Mouse (Mus musculus): ENCODE results near the gene Snf8. TPM values are rescaled to one million over a fixed set of nuclear protein-coding genes. Genes with fewer than 3 reads are reported as not detected.
A peak's percentile ranks its signal among the peaks of the same experiment; 100 is the strongest.

Gene Snf8
- total RNA-seq (2021), result 10 to 100 TPM; 84.2 to 90.8 TPM
- long read RNA-seq, experiment 1, transcript Snf8-201 (8 exons, 1,004 nt), result major isoform, 37 of 45 reads
- long read RNA-seq, experiment 1, partial matches to known transcripts, result 5 of 45 reads
- long read RNA-seq, experiment 1, other reads (novel, unspliced or antisense), result 2 of 45 reads
- long read RNA-seq, experiment 2, transcript Snf8-201 (8 exons, 1,004 nt), result major isoform, 50 of 69 reads
- long read RNA-seq, experiment 2, transcript Snf8-202 (7 exons, 849 nt), result minor isoform, 6 of 69 reads
- long read RNA-seq, experiment 2, partial matches to known transcripts, result 10 of 69 reads
- long read RNA-seq, experiment 2, other reads (novel, unspliced or antisense), result 3 of 69 reads

DNA sequence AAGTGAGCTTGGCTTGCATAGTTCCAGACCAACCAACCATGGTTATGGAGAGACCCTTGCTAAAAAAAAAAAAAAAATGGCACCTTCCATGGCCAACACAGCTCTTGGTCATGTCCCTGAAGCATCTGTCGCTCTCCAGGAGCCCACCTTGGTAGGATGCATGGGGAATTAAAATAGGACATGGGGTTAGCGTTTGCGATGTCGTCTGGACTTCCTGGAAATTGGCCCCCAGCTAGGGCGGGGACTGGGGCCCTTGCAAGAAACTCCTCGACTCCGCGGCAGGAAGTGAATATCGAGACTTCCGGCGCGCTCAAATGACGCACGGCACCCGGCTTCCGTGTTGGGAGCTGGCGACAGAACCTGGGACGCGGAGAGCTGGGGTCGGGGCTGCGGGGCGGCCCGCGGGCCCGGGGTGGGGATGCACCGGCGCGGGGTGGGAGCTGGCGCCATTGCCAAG, at the start of gene Snf8:
Gene Snf8 (plus strand): TSS at position 290 of the 457 bp plus-strand sequence.
- DNase-seq (ENCODE audit: low spot score in 2 of 2), result peak; percentile 95 to 96

DNA sequence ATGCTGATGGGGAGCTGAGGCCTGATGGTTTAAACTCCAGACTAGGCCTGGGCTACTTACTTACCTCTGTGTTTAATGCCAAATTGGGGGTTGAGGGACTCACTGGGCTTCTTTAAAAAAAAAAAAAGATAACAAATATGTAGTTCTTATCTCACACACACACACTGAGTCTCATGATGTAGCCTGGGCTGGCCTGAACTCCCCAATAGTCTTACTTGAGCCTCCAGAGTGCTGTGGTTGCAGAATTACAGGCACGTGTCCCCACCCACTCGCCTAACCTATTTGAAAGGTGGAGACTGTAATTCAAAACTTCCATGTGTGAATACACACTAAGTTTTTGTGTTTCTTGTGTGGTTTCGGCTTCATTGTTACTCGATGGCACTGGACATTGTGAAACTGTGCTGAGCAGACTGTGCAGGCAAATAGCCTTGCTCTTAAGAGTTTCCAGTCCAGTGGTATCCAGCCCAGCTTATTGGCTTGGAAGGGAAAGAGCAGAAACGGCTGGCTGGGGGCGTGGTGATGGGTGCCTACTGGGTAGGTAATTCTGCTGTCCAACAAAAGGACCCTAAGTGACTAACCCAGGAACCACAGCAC, 46.7 kb upstream of the Snf8 start:
- DNase-seq (ENCODE audit: low spot score in 2 of 2), result no peak

DNA sequence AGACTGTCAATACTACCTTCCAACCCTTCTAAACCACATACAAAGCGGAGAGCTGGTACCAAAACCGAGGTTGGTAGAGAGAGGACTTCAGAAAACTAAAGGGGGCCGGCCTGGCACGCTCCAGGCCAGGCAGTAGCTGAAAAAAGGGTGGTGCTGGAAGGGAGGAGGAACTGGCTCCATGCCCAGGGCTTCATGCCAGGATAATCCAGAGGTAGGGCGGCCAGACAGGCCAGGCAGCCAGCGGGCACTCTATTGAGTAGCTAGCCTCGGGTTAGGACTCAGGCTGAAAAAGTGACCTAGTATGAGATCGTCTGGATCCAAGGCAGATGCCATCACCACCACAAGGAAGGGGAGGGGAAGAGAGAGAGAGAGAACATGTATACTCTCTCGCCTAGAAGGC, 46.2 kb upstream of the Snf8 start:
- peak in 1 of 2 experiments; percentile 28 for DNase-seq (ENCODE audit: low spot score in 2 of 2)

DNA sequence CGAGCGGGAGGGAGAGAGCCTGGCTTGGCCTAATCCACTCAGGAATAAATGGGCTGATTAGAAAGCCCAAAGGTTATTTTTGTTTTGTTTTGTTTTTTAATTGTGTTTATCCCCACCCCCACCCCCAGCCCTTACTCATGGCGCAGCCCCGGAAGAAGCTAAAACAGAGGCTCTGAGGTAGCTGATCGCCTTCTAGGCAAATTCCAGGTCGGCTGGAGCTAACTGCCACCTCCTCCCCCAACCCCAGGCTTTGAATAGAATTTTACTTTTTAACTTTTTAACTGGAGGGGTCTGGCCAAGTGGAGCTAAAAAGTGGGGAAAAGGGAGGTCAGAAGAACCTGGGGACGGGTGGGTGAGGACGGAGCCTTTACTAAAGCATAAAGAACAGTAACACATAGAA, 44.8 kb upstream of the Snf8 start:
- no peak for DNase-seq (ENCODE audit: low spot score in 2 of 2)

DNA sequence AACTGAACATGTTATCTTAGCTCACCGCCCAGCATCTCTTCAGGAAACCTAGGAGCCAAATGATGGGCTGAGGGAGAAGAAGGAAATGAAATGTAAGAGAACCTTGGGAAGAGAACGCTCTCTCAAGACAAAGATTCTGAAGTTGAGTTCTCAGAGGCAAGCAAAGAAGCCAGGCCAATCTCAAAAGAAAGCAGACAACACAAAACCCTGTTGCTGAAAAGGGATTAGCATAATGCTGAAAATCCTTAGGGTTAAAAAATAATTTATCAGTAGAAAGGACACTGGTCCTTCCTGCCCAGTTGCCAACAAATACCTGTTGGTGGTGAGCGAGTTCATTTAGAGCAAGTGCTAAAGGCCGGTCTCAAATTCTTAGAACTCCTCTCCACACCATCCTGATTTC, 44.3 kb upstream of the Snf8 start:
- no peak for DNase-seq (ENCODE audit: low spot score in 2 of 2)

DNA sequence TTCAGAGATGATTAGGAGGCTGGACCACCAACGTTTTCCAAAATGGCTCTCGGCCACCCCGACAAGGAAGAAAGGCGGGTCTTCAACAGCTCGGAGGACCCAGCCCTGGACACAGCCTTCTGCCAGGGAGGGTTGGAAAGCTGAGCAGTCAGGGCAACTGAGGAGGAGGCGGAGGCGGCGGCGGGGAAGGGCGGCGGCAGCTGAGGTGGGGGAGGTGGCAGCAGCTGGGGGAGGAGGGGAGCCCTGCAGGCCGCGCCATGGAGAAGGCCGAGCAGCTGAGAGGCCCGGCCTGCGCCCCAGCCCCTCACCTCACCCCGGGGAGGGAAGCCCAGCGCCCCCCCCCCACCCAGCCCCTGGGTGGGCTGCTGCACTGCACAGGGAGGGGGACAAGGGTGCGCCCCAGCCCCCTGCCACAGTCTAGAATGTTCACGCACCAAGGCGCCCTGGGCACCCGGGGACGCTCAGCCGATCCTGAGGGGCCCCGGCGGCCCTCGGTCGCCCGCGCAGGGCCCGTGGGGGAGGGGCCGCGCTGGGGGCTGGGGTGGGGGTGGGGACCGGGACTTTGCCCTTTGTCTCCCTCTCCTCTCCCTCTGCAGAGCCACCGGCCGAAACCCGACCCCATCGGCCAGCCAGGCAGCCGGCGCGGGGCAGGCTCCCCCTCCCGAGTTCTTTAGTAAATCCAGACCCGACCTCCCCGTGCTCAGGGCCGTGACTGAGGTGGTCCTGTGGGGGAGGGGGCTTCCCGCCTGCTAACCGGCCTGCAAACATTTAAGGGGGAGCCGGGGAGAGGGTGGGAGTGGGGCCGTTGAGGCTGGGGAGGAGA, 43.6 kb upstream of the Snf8 start:
- DNase-seq (ENCODE audit: low spot score in 2 of 2), result no peak

DNA sequence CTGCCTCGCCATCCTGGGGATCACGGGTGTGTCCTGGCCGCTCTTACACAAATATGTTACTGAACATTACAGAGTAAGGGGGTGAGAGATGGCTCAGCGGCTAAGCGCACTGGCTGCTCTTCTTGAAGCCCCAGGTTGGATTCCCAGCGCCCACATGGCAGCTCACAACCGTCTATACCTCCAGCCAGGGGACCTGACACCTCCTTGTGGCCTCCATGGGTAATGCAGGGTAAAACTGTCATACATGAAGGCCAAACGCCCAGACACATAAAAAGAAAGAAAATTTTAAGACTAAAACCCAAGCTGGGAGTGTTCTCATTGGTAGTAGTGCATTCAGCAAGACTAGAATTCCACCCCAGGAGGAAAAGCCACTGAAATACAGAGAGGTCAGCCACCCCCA, 40.5 kb upstream of the Snf8 start:
- no peak for DNase-seq (ENCODE audit: low spot score in 2 of 2)

DNA sequence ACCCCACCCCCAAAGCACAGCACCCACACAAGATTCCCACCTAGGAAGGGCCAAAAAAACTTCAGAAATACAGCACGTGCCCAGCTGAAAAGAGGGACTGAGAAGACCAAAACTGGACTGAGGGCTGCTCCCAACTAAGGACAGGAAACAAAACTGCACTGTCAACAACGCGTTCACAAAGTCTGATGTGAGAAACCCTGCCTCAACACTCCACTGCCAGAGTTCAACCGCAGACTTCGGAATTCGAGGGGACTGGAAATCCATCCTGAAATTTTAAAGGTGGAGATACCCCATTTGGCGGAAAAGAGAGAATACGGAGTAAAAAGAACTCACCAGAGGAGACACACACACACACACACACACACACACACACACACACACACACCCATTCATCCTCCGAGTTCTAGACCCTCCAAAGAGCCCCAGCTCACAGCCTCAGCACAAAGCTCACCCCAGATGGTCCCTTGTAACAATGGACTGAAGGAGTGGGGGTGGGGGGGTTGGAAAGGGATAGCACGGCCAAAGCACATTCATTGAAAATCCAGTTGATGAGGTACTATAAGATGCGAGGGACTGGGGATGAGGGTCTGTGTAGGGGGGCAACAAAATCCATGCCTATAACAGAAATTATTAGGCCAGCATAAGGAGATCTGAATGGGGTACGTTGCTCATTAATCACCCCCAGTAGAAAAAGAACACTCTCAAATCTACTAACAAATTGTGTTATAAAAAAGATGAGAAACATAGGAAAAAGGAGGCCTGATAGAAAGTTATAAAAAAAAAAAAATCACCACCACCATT, 31.4 kb upstream of the Snf8 start:
- DNase-seq (ENCODE audit: low spot score in 2 of 2), result no peak

DNA sequence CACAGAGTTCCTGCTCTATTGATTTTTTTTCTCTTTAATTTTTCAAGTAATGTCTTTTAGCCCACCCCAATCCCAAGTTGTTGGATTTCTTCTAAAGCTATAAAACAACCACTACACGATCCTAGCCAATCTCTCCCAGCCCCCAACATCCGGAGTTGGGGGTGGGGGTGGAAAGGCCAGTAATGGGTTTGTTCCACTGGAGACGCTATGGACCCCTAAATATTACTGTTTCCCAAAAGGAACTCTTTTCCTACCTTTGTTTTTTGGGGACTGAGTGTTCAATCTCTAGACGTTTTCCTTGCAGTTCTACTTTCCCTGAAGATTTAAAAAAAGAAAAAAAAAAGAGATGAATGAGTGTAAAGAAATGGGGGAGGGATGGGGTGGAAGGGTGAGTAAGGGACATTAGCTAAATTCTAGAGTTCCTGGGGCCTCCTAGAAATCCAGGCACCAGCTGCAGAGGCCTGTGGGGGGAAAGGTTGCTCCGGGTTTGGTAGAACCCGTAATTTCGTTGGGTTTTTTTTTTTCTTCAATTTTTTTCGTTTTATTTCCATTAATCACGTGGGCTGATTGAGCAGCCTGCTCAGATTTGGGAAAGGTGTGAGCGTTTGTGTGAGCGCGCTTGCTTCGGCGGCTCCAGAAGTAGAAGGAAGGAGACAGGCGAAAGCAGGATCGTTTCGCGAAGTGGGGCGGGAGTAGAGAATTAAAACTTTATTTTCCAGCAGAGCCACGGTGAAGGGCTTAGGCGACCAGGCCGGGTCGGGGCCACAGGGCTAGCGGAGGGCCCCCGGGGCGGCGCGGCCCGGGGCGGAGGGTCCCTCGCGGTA, 30.5 kb upstream of the Snf8 start:
- DNase-seq (ENCODE audit: low spot score in 2 of 2), result no peak

DNA sequence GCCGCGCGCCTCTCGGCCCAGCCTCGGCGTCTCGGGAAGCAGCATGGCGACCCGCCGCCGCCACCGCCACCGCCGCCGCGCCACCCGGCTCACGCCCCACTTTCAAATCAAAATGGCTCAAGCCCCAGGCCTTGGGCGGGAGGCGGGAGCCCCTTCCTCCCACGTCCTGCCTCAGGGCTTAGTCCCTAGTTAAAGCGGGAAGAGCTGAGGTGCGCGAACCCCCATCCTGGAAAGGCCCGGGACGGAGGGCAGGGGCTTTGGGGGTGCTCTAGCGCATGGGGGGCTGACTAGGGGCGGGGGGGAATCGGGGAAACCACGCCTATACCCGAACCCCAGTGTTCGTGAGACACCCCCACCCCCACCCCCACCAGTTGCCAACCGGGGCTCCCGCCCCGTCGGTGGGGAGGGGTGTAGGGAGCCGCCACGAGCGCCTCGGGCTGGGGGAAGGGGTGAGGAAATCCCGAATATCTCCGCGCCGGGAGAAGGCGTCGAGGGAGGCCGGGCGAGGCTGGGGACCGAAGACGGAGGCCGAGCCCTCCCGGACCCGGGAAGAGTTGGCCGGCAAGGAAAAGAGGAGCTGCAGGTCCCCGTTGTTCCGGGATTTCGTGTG, 29.8 kb upstream of the Snf8 start:
- no peak for DNase-seq (ENCODE audit: low spot score in 2 of 2)

DNA sequence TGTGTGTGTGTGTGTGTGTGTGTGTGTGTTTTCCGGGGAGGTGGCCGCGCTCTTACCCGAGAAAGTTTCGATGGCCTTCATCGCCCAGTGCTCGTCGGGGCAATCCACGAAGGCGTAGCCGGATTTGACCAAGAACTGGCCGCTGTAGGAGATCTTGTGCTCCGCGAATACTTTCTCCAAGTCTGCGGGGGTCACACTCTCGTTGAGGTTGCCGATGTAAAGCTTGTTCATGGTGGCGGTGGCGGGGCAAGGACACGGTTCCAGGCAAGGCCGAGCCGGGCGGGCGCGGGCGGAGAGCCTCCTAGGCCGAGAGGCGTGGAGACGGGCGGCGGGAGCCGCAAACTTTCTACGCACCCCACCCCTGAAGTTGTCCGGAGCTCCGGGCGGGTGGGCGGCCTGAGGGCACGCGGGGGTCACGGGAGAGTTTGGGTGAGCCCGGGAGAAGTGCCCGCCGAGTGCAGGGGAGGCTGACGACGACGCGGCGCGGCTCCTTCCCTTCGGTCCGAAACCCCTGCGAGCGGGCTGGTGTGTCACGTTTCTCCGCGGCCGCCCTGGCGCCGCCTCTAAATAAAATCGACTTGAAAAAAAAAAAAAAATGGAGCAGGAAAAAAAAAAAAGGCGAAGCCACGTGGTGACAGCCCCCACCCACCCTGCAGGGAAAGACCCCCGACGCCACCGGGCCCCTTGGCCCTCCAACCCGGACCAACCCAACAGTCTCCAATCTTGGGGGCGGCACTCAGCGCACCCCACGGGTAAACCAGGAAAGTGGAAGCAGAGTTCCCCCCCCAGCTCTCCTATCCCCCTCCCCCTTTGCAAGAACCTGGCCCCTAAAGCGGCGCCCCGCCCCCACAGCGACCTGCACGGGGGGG, 29.0 kb upstream of the Snf8 start, which contains the start of gene Igf2bp1:
Gene Igf2bp1 (minus strand): TSS at position 538 of the 869 bp plus-strand sequence.
- DNase-seq (ENCODE audit: low spot score in 2 of 2), result no peak

DNA sequence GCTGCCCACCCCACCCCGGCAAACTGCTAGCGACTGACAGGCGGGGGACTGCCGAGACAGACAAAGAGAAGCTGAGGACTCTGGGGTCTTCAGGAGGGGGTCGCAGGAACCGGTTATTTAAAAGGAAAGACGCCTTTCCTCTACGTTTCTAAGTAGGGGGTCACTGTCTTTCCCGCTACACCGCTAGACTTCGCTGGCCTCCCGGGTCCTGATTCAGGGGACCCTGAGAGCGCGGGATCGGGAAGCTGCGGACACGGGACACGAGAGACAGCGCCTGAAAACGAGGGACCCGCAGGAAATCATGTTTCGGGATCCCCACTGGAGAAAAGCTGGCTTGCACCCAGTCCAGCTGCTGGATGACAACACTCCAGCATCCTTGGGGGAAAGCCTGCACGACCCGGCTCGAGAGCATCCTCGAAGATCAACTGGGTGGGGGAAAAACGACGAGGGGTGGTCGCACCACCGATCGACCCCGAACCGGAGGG, 28.3 kb upstream of the Snf8 start:
- no peak for DNase-seq (ENCODE audit: low spot score in 2 of 2)

DNA sequence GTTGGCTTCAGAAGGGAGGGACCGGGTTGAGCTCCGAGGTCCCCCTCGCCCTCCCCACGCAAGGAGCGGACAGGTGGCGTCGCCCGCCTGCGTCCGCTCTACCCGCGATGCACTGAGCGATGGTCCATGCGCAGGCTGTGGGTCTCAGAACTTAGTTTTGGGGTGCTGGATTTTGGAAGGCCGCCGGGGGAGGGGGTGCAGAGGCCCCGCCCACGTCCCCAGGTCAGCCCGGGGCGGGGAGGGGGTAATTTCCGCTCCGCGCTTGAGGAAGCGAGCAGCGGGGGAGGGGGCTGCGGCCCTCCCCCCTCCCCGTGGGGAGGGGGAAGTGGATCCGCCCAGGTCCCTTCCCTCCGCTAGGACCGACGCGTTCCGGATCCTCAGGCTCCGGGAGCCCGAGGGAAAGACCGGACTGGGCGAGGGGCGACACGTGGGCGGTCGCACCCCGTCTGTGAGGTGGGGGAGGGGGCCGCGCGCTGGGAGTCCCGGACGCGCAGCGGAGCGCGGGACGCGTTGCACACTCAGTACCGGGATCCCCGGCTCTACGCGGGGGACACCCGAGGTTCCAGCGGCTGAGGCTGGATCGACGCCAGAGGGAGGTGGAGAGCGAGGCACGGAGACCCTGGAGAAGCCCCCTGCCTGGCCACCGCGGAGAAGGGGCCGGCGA, 27.7 kb upstream of the Snf8 start:
- DNase-seq (ENCODE audit: low spot score in 2 of 2), result no peak

DNA sequence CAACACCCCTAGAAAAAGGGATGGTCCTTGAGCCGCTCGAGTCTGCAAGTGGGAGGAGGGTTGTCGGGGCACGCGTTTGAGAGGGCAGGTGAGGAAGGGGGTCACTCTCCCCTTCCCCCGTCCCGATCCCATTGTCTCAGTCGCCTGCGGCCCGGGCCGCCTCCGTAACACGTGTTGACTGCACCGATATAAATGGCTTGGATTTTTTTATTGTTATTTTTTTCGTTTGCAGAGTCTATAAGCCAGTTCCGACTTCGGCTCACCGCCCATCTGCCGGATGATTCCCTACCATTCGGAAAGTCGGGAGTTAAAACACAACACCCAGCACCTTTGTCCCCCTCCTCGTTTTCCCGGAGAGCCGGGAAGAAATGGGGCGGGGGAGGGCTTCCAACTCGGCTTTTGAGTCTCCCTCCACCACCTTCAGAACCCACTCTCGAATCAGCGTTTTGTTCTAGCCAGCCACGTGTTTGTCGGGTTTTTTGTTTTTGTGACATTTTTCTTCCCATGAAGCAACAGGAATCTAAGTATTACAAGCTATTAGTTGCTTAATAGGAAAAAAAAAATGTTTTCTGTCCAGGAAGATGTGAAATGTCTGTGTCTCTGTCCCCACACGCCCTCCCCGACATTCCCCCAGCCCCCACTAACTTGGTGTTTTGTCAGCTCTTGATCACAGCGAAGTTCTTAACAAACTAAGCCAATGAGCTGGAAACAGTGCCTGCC, 27.0 kb upstream of the Snf8 start:
- DNase-seq (ENCODE audit: low spot score in 2 of 2), result no peak

DNA sequence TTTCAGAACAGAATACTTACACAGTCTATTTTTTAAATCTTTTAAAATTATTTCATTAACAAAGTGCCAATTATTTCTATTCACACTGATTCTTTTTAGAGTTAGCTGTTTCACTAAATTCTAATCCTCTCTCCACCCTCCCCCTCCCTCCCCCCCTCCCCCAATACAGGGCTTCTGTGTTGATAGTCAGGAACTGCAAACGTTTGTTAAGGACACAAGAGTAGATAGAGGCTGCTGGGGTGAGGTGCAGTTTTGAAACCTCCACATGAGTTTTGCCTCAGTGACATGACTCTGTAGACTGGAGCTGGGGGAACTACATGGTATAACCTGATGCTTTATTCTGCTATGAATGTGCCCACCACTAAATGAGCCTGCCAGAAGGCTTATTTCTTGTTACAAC, 25.9 kb upstream of the Snf8 start:
- DNase-seq (ENCODE audit: low spot score in 2 of 2), result no peak

DNA sequence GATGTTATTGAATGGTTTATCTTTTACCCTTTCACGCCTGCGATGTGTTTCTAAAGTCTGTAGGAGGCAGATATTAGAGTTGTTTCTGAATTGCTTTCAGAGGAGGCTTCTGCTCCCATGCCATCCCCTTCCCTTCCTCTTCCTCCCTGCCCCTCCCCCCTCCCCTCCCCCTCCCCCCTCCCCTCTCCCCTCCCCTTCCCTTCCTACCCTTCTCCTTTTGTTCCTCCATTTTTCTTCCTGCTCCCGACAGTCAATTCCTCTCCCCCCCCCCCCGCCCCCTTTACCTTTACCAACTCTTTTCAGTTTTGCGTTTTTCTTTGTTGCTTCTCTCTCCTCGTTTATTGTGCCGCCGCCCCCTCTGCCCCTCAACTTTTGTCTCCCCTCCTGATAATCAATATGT, 22.7 kb upstream of the Snf8 start:
- DNase-seq (ENCODE audit: low spot score in 2 of 2), result no peak

DNA sequence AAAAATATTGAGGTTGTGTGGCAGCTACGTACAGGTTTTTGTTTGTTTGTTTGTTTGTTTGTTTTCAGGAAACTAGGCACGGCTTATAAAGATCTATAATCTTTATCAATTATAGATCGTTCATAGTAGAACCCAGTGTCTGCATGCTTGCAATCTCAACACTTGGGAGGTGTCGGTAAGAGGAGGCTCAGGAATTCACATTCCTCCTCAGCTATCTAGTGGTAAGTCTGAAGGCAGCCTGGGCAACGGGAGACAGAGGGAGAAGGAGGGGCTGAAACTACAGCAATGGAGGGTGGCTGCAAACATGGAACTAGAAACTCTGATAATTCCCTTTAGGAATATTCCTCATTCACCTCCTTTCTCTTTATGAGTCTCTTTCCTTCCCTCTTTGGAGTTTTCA, 19.3 kb upstream of the Snf8 start:
- DNase-seq (ENCODE audit: low spot score in 2 of 2), result no peak
